Mouse (Mus musculus): ENCODE results near the gene Ubl3.

DNA sequence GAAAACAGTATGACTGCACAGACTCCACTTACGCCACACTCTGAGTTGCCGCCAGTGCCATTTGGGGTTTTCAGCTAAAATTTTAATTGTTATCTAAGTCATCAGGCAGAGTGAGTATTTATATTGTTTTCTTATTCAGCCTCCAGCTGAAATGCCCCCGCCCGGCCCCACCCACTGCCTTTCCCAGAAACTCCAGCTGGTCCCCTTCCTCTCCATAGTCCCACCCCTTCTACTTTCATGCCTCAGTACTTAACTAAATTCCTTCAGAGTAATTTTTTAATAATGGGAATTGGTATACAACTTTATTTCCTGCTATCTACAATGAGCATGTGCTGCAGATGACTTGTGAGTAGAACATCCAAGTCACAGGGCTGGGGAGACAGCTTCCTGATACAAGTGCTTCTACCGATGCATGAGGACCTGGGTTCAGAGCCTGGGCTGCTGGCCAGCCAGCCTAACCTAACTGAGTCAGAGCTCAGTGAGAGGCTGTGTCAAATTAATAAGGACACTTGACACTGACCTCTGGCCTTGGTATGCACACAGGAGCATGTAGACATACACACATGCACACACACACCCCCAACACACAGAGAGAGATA is 40.4 kb downstream of the Ubl3 start:
- TF ChIP-seq CTCF (IDR thresholded peaks at IDR 0.05; ENCODE audit: insufficient read depth, low read length) (no peak), POLR2A (IDR thresholded peaks at IDR 0.05; ENCODE audit: borderline replicate concordance, extremely low read depth, low read depth, low read length) (no peak)

Data from lung, adult 2 months (tissue).